Mouse (Mus musculus): ENCODE data around the gene Pld1. TPM values are rescaled to one million over a fixed set of nuclear protein-coding genes. Genes with fewer than 3 reads are reported as not detected.

Gene Pld1
- 14.9 and 17.0 TPM in 2 replicates for polyA plus RNA-seq (2015; fragmentation: Nextera tagmentation; extraction: Ambion mirVana)

DNA sequence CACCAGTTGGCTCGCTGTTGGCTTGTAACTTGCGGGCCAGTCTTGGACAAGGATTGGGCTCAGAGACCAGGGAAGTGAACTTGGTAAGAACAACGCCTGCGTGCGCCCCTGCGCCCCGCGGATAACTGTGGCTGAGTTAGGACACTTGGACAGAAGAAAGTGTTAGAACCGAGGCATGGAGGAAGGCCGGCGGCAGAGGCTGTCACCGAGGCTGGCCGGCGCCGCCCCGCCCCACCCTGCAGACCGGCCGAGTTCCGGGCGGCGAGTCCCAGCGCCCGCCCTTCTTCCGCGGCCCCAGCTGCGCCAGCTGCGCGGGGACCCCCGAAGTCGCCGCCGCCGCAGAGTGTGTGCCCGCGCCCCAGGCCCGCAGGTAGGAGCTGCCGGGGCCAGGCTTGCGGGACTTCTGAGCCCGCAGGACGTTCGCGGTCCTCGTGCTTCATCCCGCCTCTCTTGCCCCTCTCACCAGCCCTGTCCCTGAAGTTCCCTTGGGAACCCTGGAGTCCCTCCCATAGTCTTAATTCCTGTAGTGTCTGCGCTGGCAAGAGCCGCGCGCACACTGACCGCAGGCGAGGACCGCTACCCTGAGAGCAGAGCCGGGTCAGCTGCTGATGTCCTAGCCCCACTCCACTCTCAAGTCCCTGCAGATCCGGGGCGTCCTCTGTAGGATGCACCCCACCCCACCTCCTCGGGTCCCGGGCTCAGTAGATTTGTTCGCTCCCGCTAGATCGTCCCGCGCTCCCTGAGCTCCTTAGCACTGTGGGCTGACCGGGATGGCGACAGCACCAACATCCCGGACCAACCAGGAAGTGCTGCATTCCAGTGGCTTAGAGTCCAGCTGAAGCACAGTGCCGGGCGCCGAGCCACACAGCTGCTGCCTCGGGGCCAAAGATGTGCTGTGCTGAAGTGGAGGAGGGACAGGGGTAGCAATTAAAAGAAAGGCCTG lies at the start of gene Pld1:
Pld1 (plus strand) TSS at position 315 of the 943 bp plus-strand sequence.
- H3K27ac ChIP-seq, result peak within 1 kb of the TSS; percentile 82
- H3K4me1 ChIP-seq (replicated peaks), result peaks cover 3% of the 10 kb centered on the region; the same call in 1 of the 2 replicates
- H3K9ac ChIP-seq, result peak within 1 kb of the TSS; percentile 72
- no peaks in the 10 kb centered on the region for H3K9me3 ChIP-seq
- peak within 1 kb of the TSS; percentile 96 for H3K4me2 ChIP-seq (replicated peaks)
- H3K27me3 ChIP-seq (replicated peaks), result no peaks in the 10 kb centered on the region
- under 1% methylated on average over 67 of the region's 68 CpGs for WGBS
- peak; percentile 92 for ATAC-seq
- H3K36me3 ChIP-seq, result no peaks in the 10 kb centered on the region
- peak within 1 kb of the TSS; percentile 73 for H3K4me3 ChIP-seq (replicated peaks)

DNA sequence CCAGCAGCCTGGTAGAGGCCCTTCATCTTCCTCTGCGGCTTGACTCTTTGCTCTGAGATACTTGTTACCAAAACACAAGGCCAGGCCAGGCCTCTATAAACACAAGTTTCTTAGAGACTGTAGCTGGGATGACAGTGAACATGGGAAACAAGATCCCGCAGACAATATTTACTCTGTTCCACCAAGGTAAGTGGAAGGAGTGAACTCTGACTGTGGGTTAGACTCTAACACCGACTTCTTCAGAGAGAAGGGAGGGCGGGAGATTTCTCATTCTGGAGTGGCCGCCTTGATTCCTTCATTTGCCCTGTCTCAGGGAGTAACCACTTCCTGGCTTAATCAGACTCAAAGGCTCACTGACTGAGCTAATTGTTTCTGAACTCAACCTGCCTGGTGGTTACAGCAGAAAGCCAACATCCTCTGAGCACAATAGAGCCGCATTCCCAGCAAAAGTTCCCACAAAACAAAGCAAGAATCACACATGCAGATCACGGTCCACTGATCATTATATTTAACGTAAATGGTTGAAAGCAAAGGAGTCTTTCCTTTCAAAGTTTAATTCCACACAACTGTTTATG lies 42.1 kb upstream of the Pld1 start, which contains the start of gene Tmem212:
Tmem212 (minus strand) TSS at position 51 of the 575 bp plus-strand sequence.
- WGBS, result 58% methylated on average over 8 of the region's 8 CpGs
- no peaks in the 10 kb centered on the region for H3K27me3 ChIP-seq (replicated peaks)

DNA sequence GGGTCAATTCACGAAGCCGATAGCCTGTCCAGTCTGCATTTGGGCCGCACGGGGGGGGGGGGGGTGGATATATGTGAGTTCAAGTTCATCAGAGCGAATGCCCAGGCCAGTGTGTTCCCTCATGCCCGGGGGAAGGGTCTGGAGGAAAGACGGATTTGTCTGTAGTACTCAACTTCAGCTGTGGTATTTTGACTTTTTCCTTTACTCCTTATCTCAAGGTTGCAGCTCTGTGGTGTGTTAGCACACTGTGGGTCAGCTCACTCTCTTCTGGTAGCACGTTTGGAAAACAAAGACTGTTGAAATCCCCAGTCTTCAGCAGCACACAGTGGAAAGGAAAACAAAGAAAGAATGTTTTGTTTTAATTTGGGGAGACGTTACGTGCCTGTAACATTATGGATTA lies 40.3 kb upstream of the Pld1 start:
- no peak overlapping the region for H3K9ac ChIP-seq
- H3K4me1 ChIP-seq (replicated peaks), result peaks cover 10% of the 10 kb centered on the region
- 72% methylated on average over 10 of the region's 10 CpGs for WGBS
- no peaks in the 10 kb centered on the region for H3K27me3 ChIP-seq (replicated peaks)
- ATAC-seq, result peak; percentile 29; the same call in 1 of the 2 replicates
- H3K9me3 ChIP-seq, result no peaks in the 10 kb centered on the region
- no peaks in the 10 kb centered on the region for H3K36me3 ChIP-seq
- H3K27ac ChIP-seq, result no peak overlapping the region
- H3K4me3 ChIP-seq (replicated peaks), result no peak overlapping the region
- H3K4me2 ChIP-seq (replicated peaks), result no peak overlapping the region

More for the DNA sequence above, 42.1 kb upstream of the Pld1 start, which contains the start of gene Tmem212:
- no peak for ATAC-seq
- H3K4me2 ChIP-seq (replicated peaks), result no peak within 1 kb of the TSS
- H3K4me1 ChIP-seq (replicated peaks), result peaks cover 10% of the 10 kb centered on the region
- no peak within 1 kb of the TSS for H3K9ac ChIP-seq
- H3K4me3 ChIP-seq (replicated peaks), result no peak within 1 kb of the TSS
- H3K9me3 ChIP-seq, result no peaks in the 10 kb centered on the region
- no peak within 1 kb of the TSS for H3K27ac ChIP-seq
- no peaks in the 10 kb centered on the region for H3K36me3 ChIP-seq

DNA sequence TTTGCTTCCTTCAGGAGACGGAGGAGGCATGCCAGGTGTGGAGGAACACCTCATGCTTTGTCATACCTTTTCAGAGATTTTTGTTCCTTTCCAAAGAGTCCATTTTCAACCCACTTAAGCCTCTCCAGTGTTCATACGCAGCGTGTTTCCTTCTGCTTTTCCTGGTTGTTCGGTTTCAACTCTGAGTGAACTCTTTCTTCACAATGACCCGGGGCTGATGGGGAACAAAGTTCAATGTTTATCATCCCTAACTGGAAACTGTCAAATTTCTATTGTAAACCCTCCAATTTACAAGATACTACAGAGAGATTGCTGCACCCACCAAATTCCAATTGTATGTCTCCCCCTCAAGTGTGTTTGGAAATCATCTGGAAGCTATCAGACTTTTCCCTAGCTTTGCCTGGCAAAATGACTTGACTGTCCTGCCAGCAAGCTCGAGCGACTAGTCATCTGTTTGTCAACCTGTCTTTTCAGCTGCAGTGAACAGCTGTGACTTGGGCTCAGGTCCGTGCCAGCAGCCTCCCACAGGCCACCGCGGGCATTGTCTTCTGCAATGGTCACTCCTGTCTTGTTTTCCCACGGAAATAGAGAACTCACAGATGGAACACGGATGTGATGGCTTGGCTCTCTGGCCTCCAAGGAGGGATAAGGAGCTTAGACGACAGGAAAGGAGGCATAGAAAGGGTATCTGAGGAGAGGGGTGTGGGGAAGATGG lies 39.3 kb upstream of the Pld1 start:
- Histone ChIP-seq H3K27ac (peak overlapping the region; percentile 24; the same call in 1 of the 2 replicates), H3K27me3 (replicated peaks) (no peaks in the 10 kb centered on the region), H3K9ac (no peak overlapping the region), H3K36me3 (no peaks in the 10 kb centered on the region), H3K9me3 (no peaks in the 10 kb centered on the region), H3K4me1 (replicated peaks) (peaks cover 10% of the 10 kb centered on the region), H3K4me3 (replicated peaks) (no peak overlapping the region), H3K4me2 (replicated peaks) (no peak overlapping the region)
- 38% methylated on average over 13 of the region's 13 CpGs for WGBS
- peak; percentile 61 for ATAC-seq

DNA sequence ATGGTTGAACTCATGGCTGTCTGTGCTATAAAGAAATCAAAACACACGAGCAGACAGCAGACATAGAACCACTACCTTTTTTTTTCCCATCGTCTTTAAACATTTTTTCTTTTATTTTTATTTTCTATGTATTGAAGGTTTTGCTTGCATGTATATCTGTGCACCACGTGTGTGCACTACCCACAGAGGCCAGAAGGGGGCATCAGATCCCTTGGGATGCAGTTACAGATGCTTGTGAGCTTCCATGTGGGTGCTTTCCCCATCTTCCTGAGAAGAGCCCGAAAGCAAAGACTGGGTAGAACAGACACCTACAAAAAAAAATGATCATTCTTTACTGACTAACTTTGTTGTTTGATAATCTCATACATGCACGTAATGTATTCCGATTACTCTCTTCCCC lies 36.6 kb upstream of the Pld1 start:
- WGBS, result 91% methylated on average over 6 of the region's 6 CpGs
- H3K27me3 ChIP-seq (replicated peaks), result no peaks in the 10 kb centered on the region
- H3K9me3 ChIP-seq, result no peaks in the 10 kb centered on the region

DNA sequence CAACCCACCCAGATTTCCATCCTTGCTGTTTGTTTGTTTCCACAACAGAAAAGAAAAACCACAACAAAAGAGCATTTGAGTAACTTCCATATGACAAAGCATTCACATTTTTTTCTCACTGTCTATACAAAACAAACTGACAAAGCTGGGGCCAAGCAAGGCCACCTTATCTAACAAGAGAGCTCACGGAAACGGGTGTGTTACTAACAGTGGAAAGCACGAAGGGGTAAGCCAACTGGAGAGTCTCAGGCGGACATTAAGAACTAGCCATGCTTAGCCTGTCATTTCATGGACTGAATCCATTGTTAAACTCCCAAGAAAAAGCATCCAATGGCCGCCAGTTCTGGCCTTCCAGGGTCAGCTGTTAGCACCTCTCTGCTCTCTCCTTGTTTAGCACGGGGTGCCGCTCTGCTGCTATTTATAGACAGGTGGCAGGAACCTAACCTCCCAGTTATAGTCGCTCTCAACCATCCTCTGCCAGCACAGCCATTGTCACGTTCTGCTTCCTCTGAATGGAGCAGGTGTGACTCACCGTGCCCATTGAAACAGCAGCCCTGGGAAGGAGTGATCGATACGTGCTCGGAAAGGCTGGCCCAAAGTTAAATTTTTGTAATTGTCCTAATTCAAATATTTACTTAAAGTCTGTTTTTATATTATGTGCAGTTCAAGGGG lies 33.7 kb upstream of the Pld1 start:
- Histone ChIP-seq H3K4me3 (replicated peaks) (no peak overlapping the region), H3K36me3 (no peaks in the 10 kb centered on the region), H3K27me3 (replicated peaks) (no peaks in the 10 kb centered on the region), H3K9ac (no peak overlapping the region), H3K9me3 (no peaks in the 10 kb centered on the region), H3K4me1 (replicated peaks) (peaks cover 4% of the 10 kb centered on the region; the same call in 1 of the 2 replicates), H3K27ac (peak overlapping the region; percentile 36; the same call in 1 of the 2 replicates), H3K4me2 (replicated peaks) (no peak overlapping the region)
- peak; percentile 82 for ATAC-seq
- 30% methylated on average over 13 of the region's 13 CpGs for WGBS

More for the DNA sequence above, 36.6 kb upstream of the Pld1 start:
- Histone ChIP-seq H3K4me3 (replicated peaks) (no peak overlapping the region), H3K4me1 (replicated peaks) (peaks cover 14% of the 10 kb centered on the region), H3K9ac (no peak overlapping the region), H3K4me2 (replicated peaks) (no peak overlapping the region), H3K36me3 (no peaks in the 10 kb centered on the region), H3K27ac (no peak overlapping the region)
- ATAC-seq, result no peak

DNA sequence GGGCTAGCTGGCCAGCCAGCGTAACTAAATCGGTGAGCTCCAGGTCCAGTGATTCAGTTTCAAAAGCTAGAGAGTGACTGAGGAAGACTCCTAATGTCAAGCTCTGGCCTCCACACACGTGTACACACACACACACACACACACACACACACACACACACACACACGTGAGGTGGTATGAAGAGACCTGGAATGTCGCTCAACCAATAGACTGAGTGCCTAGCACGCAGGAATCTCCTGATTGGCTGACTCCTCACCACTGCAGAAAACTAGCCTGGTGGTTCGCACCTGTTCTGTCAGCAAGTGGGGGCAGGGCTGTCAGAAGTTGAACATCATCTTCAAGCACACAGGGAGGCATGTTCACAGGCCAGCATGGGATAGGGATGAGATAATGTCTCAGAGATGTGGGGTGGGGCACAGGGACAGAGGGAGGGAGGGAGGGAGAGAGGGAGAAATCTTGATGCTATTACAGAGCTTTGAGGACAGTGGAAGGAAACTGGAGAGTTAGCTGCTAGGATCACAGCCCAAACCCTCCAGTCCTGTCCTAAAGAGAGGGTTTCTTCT lies 31.8 kb upstream of the Pld1 start:
- Histone ChIP-seq H3K9me3 (no peaks in the 10 kb centered on the region), H3K4me1 (replicated peaks) (peaks cover 4% of the 10 kb centered on the region; the same call in 1 of the 2 replicates), H3K4me3 (replicated peaks) (no peak overlapping the region), H3K9ac (no peak overlapping the region), H3K36me3 (no peaks in the 10 kb centered on the region), H3K27ac (no peak overlapping the region), H3K4me2 (replicated peaks) (no peak overlapping the region), H3K27me3 (replicated peaks) (no peaks in the 10 kb centered on the region)
- 76% methylated on average over 7 of the region's 7 CpGs for WGBS
- ATAC-seq, result no peak; the same call in 1 of the 2 replicates

DNA sequence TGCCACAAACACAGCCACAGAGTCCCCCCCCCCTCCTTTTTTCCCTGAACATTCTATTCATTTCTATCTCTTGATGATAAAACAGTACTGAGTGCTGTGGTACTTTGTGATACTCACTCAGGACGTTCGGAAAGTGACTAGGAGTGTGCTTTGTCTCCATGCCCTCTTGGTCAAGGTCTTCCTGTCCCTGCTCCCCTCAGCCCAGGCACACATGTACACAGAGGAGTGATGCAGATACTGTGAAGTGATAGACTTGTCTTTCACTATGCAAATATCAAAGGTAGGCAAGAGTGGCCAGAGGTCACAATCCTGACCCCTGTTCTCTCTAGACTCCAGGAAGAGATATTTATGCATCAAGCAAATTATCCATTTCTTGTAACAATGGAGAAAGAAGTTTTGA lies 31.2 kb upstream of the Pld1 start:
- peaks cover 4% of the 10 kb centered on the region; the same call in 1 of the 2 replicates for H3K4me1 ChIP-seq (replicated peaks)
- whole genome bisulfite sequencing, result 66% methylated on average over 2 of the region's 2 CpGs
- H3K9ac ChIP-seq, result no peak overlapping the region
- no peak overlapping the region for H3K4me2 ChIP-seq (replicated peaks)
- no peak overlapping the region for H3K4me3 ChIP-seq (replicated peaks)
- no peak for ATAC-seq
- no peak overlapping the region for H3K27ac ChIP-seq
- H3K36me3 ChIP-seq, result no peaks in the 10 kb centered on the region
- no peaks in the 10 kb centered on the region for H3K9me3 ChIP-seq
- H3K27me3 ChIP-seq (replicated peaks), result no peaks in the 10 kb centered on the region

DNA sequence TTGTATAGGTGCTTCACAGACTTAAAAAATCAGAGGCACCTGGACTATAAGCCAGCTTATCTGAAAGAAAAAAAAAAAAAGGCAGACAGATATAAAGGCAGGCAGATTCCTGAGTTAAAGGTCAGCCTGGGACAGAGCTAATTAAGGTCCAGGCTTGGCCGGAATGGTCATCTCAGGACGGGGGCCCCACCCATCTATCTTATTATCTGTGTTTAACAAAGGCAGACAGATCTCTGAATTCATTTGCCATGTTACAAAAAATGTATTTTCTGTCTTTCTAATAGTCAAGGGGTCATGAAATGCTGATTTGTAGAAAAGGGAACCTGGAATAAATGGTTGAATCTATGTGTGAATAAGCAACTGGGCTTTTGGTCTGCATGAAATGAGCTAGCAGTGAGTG lies 30.2 kb upstream of the Pld1 start:
- Histone ChIP-seq H3K36me3 (no peaks in the 10 kb centered on the region), H3K4me2 (replicated peaks) (no peak overlapping the region), H3K27ac (no peak overlapping the region), H3K9me3 (no peaks in the 10 kb centered on the region), H3K4me3 (replicated peaks) (no peak overlapping the region), H3K9ac (no peak overlapping the region), H3K4me1 (replicated peaks) (peaks cover 4% of the 10 kb centered on the region; the same call in 1 of the 2 replicates), H3K27me3 (replicated peaks) (no peaks in the 10 kb centered on the region)
- no peak for ATAC-seq
- 71% methylated on average over 2 of the region's 2 CpGs for WGBS

DNA sequence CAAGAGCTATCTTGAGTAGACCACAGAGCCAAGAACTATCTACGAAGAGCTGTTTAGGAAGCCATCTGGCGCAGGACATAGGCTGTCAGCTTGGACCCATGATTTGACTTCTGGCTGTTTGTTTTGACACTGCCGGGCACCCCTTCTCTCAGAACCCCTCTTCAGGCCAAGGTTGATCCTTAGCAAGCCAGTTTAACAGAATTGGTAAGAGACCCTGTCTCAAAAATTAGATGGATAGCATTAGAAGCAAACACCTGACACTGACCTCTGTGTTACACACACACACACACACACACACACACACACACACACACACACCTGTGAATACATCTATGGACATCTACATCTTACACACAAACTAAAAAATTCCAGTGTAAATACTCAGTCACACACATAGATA lies 29.5 kb upstream of the Pld1 start:
- H3K27ac ChIP-seq, result no peak overlapping the region
- no peaks in the 10 kb centered on the region for H3K36me3 ChIP-seq
- no peak for ATAC-seq
- no peak overlapping the region for H3K4me2 ChIP-seq (replicated peaks)
- no peak overlapping the region for H3K9ac ChIP-seq
- H3K9me3 ChIP-seq, result no peaks in the 10 kb centered on the region
- 90% methylated on average over 3 of the region's 3 CpGs for WGBS
- H3K27me3 ChIP-seq (replicated peaks), result no peaks in the 10 kb centered on the region
- peaks cover 4% of the 10 kb centered on the region; the same call in 1 of the 2 replicates for H3K4me1 ChIP-seq (replicated peaks)
- no peak overlapping the region for H3K4me3 ChIP-seq (replicated peaks)

DNA sequence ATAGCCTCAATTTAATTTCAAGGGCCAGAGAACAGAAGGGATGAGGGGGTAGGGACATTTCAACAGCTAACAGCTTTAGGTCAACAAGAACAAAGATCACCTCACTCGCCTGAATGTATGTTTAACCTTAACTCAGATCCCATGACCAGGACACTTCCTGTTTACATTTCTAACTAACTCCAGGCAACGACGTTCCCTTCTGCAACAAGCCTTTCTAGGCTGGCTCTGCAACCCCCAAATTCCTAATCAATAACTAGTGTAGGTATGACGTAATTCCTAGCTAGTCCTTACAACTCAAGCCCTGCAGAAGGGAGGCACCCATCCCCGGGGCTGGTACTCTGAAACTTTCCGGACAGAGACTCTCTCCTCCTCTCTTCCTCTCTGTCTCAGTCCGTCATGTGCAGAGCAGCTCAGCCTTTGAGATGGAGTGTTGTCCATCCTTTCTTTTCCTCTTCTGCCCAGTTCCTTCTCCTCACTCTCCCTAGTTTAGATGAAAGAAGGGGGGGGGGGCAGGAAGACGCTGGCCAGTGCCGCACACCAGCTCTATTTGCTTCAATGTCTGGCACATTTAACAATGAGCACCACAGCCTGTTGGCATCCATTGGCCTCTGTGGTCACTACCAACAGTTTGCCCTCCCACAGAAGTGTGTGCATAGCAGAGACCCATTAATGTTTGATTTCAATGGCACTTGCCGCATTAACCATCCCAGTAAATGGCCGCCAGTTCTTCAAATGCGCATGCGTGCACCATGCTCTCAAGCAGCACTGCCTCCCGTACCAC lies 19.6 kb upstream of the Pld1 start:
- Histone ChIP-seq H3K4me1 (replicated peaks) (no peaks in the 10 kb centered on the region), H3K36me3 (no peaks in the 10 kb centered on the region), H3K4me3 (replicated peaks) (no peak overlapping the region), H3K4me2 (replicated peaks) (no peak overlapping the region), H3K9me3 (peaks cover 8% of the 10 kb centered on the region), H3K9ac (no peak overlapping the region), H3K27ac (no peak overlapping the region), H3K27me3 (replicated peaks) (no peaks in the 10 kb centered on the region)
- 77% methylated on average over 14 of the region's 14 CpGs for WGBS
- ATAC-seq, result no peak; the same call in 1 of the 2 replicates

Data from intestine, embryonic 15.5 days (tissue).